Mouse (Mus musculus) heart, embryonic 10.5 days (tissue): ENCODE data around the gene Optn. TPM values are rescaled to one million over a fixed set of nuclear protein-coding genes. Genes with fewer than 3 reads are reported as not detected.
"Not testable (repeated sequence)": the region's sequence is repeated elsewhere in the genome, so short reads cannot be mapped to it uniquely, and the experiment has no call there.

Source experiments
- DNase-seq: peaks from one replicate; pipeline ENCODE4 v3.0.0-alpha.2; 2017; ENCODE audit warnings: low spot score
- H3K27ac ChIP-seq: fragments of 300-500 bp; sonication (generic); 2 replicates; pipeline ENCODE4 v1.5.1; 2016; ENCODE audit warnings: mild to moderate bottlenecking
- H3K27me3 ChIP-seq: fragments of 300-500 bp; sonication (generic); 2 replicates; pipeline ENCODE4 v1.6.1; 2016; ENCODE audit warnings: mild to moderate bottlenecking; ENCODE audit not compliant: poor library complexity, insufficient read depth, severe bottlenecking
- H3K36me3 ChIP-seq: fragments of 300-500 bp; sonication (generic); 2 replicates; pipeline ENCODE4 v1.6.1; 2016; ENCODE audit warnings: mild to moderate bottlenecking, moderate library complexity
- H3K4me1 ChIP-seq: fragments of 300-500 bp; sonication (generic); 2 replicates; pipeline ENCODE4 v1.6.1; 2016; ENCODE audit warnings: mild to moderate bottlenecking
- H3K4me3 ChIP-seq: fragments of 300-500 bp; sonication (generic); 2 replicates; pipeline ENCODE4 v1.5.1; 2016; ENCODE audit warnings: mild to moderate bottlenecking, moderate library complexity
- H3K9me3 ChIP-seq: fragments of 300-500 bp; sonication (generic); 2 replicates; pipeline ENCODE4 v1.6.1; 2016; ENCODE audit warnings: mild to moderate bottlenecking, moderate library complexity
- WGBS: fragments of 180-500 bp; shearing (Covaris S2); methylation state at CpG from one replicate; pipeline ENCODE4 v1.1.7; 2016; 5-methylcytosine and 5-hydroxymethylcytosine counted together
- polyA plus RNA-seq: library from polyadenylated mRNA; unstranded; fragments of >200 nt; fragmentation: Nextera tagmentation; extraction: Ambion mirVana; gene quantifications from 2 replicates; pipeline ENCODE4 v1.2.1, GENCODE M21; 2016

Gene Optn
- polyA plus RNA-seq, result 10.0 and 13.2 TPM in 2 replicates

DNA sequence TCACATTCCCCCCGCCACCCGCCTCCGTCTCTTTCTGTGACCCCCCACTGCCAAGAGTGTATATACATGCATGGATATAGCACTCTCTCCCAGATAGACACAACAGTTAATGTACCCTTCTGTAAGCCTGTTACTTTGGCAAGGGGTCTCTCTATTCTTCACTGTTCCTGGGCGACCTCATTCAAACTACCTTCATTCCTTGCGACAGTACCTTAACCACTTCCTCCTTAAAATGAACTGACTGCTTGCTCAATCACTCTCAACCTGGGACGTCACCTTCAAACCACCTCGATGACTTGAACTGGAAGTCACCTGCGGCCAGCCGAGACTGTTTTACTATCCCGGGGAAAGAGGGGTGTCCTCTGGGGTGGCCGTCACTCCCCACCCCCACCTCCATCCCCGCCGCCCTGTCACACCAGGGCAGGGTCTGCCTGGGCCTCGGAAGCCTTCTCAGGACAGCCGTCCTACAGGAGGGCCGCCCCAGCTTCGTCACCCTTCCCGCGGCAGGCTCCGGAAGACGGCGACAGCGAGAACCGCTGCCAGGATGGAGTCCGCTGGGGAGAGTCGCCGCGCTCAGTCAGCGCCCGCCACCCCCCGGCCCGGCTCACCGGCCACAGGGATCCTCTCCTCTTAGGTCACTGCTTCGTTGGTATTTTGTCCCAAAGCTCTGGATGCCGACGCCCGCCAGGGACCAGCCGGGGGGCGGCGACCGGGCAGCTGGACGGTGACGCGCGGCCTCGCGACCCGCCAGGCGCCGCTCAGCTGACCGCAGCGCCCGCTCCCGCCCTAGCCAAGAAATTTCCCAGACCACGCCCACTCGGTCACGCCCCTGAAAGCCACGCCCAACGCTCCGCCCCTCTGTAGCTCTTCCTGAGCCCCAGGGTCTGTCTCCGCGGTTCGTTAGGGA, at the start of gene Optn:
Gene Optn (minus strand): TSS at position 753 of the 907 bp plus-strand sequence.
- WGBS, result 1% methylated on average over 63 of the region's 63 CpGs
- peaks cover 5% of the 10 kb centered on the region; the same call in 1 of the 2 replicates for H3K4me1 ChIP-seq
- peak; percentile 94 for DNase-seq
- peak within 1 kb of the TSS; percentile 82 for H3K27ac ChIP-seq
- H3K9me3 ChIP-seq, result no peaks in the 10 kb centered on the region
- no peaks in the 10 kb centered on the region for H3K36me3 ChIP-seq
- H3K27me3 ChIP-seq, result no peaks in the 10 kb centered on the region
- H3K4me3 ChIP-seq, result peak within 1 kb of the TSS; percentile 67

DNA sequence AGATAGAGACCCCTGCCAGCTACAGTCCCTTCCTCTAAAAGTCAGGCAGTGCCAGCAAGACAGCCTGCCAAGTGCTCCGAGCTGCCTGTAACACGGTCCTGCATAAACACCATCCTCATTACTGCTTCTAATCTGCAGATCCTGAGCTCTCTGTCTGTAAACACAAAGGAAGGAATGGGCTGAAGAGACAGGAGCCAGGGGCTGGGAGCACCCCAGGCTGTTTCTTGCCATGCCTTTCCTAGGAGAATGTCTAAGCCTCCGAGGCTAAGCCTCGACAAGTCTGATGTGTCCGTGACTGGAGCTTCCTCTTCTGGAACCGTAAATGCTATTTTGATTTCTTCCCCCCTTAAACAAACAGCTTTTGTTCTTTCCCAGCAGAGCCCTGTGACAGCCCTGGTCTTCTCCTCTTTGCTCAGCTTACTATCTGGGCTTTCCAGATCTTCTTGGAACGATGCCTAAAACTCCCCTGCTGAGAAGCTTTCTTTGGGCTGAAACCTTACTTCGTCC, 49.0 kb upstream of the Optn start:
- peak overlapping the region; percentile 75 for H3K27ac ChIP-seq
- no peaks in the 10 kb centered on the region for H3K27me3 ChIP-seq
- H3K4me1 ChIP-seq, result peaks cover 16% of the 10 kb centered on the region
- DNase-seq, result peak; percentile 65
- WGBS, result 23% methylated on average over 8 of the region's 8 CpGs
- H3K36me3 ChIP-seq, result no peaks in the 10 kb centered on the region
- H3K9me3 ChIP-seq, result no peaks in the 10 kb centered on the region; the same call in 1 of the 2 replicates
- no peak overlapping the region for H3K4me3 ChIP-seq

DNA sequence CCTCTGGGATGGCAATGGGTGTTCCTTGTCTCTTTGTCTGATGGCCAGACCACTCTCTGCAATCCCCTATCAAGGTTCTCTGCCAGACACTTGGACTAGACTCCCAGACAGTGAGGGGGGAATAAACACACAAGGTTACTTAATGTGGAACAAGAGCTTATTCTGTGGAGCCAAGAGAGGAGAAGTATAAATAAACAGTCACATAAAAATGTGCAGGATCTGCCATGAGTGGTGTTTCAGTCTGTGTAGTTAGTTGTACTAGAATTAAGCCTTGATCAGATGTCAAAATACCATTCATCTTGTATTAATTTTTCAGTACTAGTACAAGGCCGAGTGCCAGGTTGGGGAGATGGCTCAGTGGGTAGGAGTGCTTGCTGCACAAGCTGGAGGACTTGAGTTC, 39.0 kb upstream of the Optn start:
- 53% methylated on average over 1 of the region's 1 CpGs for WGBS
- H3K36me3 ChIP-seq, result no peaks in the 10 kb centered on the region
- H3K9me3 ChIP-seq, result no peaks in the 10 kb centered on the region
- H3K27ac ChIP-seq, result no peak overlapping the region
- H3K27me3 ChIP-seq, result no peaks in the 10 kb centered on the region
- DNase-seq, result peak; percentile 48
- H3K4me3 ChIP-seq, result no peak overlapping the region
- peaks cover 4% of the 10 kb centered on the region; the same call in 1 of the 2 replicates for H3K4me1 ChIP-seq

DNA sequence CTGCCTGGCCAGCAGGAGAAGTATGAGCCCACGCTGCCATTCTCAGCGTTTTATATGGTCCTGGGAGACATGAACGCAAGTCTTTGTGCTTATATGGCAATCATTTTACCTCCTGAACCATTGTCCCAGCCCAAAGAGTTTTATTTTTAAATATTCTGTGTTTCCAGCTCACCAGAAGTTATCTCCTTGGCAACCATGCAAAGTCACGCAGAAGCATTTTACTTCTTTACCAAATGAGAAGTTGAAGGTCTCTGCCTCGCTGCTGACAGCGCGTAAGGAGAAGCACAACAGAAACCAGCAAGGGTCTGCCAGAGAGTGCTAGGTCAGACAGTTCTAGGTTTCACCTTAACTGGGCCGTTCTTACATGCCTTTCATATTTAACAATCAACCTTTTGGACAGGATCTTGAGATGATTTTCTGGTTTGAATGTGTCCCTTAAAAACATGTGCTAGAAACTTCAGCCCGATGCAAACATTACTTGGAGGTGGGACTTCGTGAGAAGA, 37.9 kb upstream of the Optn start:
- Histone ChIP-seq H3K36me3 (no peaks in the 10 kb centered on the region), H3K4me3 (no peak overlapping the region), H3K9me3 (no peaks in the 10 kb centered on the region), H3K4me1 (peaks cover 6% of the 10 kb centered on the region; the same call in 1 of the 2 replicates), H3K27me3 (0 out of 2 replicates have a peak, but pooled peaks cover under 1% of the 10 kb centered on the region), H3K27ac (no peak overlapping the region)
- 79% methylated on average over 10 of the region's 10 CpGs for WGBS
- DNase-seq, result peak; percentile 53

DNA sequence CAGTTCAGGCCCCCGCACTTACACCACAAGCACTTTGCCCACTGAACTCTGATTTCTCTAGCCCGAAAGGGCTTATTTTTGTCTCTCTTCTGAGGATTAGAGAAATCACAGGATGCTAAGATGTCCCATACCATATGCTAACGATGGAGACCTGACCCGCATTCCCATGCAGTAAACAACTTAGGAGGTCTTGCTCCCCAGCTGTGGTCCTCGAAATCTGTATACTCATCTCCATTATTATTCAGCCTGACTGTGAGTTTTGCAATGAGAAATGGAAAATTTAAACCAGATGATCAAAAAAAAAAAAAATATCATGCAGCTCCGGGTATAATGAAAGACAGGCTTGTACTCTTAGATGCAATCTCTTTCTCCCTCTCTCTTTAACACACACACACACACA, 35.3 kb upstream of the Optn start:
- WGBS, result 76% methylated on average over 6 of the region's 6 CpGs
- DNase-seq, result no peak
- no peaks in the 10 kb centered on the region for H3K9me3 ChIP-seq

DNA sequence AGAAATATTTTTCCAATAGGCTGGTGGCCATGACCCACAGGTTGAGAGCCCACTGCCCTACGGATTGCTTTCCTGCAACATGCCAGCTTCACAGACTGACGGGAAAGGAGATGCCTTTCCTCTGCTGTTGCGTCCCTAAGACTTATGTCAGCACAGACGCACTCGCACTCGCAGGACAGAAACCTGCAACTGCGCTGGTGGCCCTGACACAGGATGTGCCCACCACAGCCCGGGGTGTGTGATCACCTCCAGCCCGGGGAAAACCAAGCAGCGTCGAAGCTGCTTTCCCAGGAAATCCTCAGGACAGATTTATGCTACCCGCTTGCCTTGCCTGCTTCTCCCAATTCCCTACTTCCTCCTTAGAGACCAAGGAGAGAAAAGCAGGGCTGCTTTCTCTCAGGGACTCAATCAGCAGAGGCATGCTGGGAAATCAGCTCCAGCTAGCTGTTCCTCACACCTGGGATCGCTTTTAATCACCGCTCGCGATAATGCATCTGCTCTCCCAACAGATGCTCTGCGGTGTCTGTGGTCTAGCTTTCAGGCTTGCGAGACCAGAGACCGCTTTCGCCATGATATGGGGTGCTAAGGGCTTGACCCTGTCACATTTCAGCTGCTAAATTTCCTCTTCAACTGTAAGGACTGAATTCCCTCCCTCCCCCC, 34.1 kb upstream of the Optn start:
- 0 out of 2 replicates have a peak, but pooled peaks cover 4% of the 10 kb centered on the region for H3K27me3 ChIP-seq
- H3K4me1 ChIP-seq, result peaks cover 6% of the 10 kb centered on the region; the same call in 1 of the 2 replicates
- no peaks in the 10 kb centered on the region for H3K9me3 ChIP-seq
- peak overlapping the region; percentile 51 for H3K4me3 ChIP-seq
- DNase-seq, result peak; percentile 69
- H3K27ac ChIP-seq, result peak overlapping the region; percentile 67
- H3K36me3 ChIP-seq, result no peaks in the 10 kb centered on the region
- 14% methylated on average over 20 of the region's 20 CpGs for WGBS

More for the DNA sequence above, 35.3 kb upstream of the Optn start:
- no peak overlapping the region for H3K27ac ChIP-seq
- no peaks in the 10 kb centered on the region for H3K36me3 ChIP-seq
- no peak overlapping the region for H3K4me3 ChIP-seq
- peaks cover 6% of the 10 kb centered on the region; the same call in 1 of the 2 replicates for H3K4me1 ChIP-seq
- 0 out of 2 replicates have a peak, but pooled peaks cover 4% of the 10 kb centered on the region for H3K27me3 ChIP-seq

DNA sequence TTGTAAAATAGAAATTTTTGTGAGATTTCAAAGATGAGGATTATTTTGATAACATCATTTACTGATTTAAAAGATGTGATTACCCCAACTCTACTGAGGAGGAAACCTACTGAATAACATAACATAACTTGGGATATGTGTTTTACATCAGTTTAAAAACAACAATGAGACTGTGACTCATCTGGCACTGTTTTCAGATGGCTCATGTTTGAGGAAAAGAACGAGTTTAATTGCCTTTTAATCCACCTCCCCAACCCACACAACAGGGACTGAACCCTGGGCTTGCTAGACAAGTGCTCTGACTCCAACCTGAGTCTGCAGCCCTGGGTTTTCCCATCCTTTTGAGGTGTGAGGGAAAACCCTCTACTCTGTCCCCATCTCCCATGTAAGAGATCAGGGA, 31.5 kb upstream of the Optn start:
- 34% methylated on average over 1 of the region's 1 CpGs for whole genome bisulfite sequencing
- Histone ChIP-seq H3K4me3 (no peak overlapping the region), H3K27ac (no peak overlapping the region), H3K36me3 (no peaks in the 10 kb centered on the region), H3K9me3 (no peaks in the 10 kb centered on the region), H3K4me1 (peaks cover 6% of the 10 kb centered on the region; the same call in 1 of the 2 replicates), H3K27me3 (0 out of 2 replicates have a peak, but pooled peaks cover 4% of the 10 kb centered on the region)
- peak; percentile 7 for DNase-seq

DNA sequence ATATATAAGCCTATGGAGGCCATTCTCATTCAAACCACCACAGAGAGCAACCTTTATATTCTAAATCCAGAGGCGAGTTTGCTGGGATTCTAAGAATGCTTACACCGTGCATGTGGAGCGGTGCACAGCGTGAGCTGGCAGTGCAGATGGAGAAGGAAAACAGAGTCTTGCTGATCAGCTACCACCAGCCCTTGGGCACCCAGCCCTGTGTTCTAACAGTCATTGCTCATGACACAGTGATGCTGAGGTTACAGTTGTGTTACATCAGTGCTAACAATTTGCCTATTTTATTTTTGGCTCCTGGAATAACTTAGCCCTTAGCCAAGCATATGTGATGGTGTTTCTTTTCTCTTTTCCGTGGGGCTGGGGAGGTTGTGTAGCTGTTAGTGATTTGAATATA, 31.0 kb upstream of the Optn start:
- DNase-seq, result peak; percentile 13
- no peaks in the 10 kb centered on the region for H3K9me3 ChIP-seq
- WGBS, result 84% methylated on average over 5 of the region's 5 CpGs
- no peak overlapping the region for H3K27ac ChIP-seq
- no peak overlapping the region for H3K4me3 ChIP-seq
- peaks cover 6% of the 10 kb centered on the region; the same call in 1 of the 2 replicates for H3K4me1 ChIP-seq
- H3K27me3 ChIP-seq, result 0 out of 2 replicates have a peak, but pooled peaks cover 4% of the 10 kb centered on the region
- H3K36me3 ChIP-seq, result no peaks in the 10 kb centered on the region

DNA sequence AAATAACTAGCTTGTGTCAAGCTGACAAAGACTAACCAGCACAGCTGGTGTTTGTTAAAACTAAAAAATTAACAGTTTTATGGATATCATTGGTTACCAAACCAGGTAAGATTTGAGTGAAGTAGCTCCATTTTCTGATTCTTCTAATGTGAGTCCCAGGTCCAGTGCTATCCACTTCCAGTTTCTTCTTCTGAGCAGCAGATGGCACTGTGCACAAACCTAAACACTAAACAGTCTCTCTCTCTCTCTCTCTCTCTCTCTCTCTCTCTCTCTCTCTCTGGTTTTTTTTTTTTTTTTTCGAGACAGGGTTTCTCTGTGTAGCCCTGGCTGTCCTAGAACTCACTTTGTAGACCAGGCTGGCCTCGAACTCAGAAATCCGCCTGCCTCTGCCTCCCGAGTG, 26.5 kb upstream of the Optn start:
- H3K4me3 ChIP-seq, H3K27ac ChIP-seq, DNase-seq, H3K4me1 ChIP-seq, H3K36me3 ChIP-seq, H3K27me3 ChIP-seq, H3K9me3 ChIP-seq: not testable (repeated sequence)
- WGBS, result 74% methylated on average over 4 of the region's 4 CpGs

DNA sequence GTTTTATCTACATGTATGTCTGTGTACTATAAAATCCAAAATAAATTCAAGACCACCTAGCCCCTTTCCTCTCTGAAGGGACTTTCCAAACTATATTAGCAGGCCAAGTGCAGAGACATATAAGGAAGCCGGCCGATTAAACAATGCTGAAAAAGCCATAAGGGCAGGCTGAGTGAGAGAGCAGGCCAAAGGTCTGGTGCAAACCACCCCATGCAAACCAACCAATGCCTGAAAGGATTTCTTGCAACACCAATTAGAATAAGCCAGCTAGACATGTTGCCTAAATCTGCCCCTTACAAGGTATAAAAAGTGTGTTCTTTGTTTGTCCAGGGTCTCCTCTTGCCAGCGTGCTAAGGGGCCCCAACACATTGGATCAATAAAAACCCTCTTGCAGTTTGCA, 23.8 kb upstream of the Optn start:
- no peaks in the 10 kb centered on the region for H3K4me1 ChIP-seq
- no peaks in the 10 kb centered on the region for H3K36me3 ChIP-seq
- H3K9me3 ChIP-seq, result no peaks in the 10 kb centered on the region
- no peak overlapping the region for H3K4me3 ChIP-seq
- no peak overlapping the region for H3K27ac ChIP-seq
- DNase-seq, result no peak
- WGBS, result 90% methylated on average over 3 of the region's 3 CpGs
- no peaks in the 10 kb centered on the region for H3K27me3 ChIP-seq

DNA sequence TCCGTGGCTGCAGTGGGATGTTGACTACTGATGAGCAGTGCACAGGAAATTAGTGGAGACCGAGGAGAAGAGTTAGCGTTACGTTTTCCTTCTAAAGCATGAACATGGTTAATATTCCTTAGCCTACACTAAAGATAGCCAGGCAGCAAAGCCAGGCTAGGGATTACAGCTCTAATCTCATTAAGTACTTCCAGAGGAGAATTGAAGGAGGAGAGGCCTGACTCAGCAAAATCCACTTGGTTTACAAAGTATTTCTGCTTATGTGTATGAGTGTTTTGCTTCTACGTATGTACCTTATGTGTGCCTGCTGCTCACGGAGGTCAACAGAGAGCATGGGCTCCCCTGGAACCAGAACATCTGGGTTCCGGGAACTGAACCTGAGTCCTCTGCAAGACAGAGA, 19.9 kb upstream of the Optn start:
- no peak overlapping the region for H3K27ac ChIP-seq
- H3K36me3 ChIP-seq, result no peaks in the 10 kb centered on the region
- no peak for DNase-seq
- no peaks in the 10 kb centered on the region for H3K4me1 ChIP-seq
- H3K9me3 ChIP-seq, result no peaks in the 10 kb centered on the region
- no peaks in the 10 kb centered on the region for H3K27me3 ChIP-seq
- WGBS, result 91% methylated on average over 7 of the region's 7 CpGs
- no peak overlapping the region for H3K4me3 ChIP-seq

DNA sequence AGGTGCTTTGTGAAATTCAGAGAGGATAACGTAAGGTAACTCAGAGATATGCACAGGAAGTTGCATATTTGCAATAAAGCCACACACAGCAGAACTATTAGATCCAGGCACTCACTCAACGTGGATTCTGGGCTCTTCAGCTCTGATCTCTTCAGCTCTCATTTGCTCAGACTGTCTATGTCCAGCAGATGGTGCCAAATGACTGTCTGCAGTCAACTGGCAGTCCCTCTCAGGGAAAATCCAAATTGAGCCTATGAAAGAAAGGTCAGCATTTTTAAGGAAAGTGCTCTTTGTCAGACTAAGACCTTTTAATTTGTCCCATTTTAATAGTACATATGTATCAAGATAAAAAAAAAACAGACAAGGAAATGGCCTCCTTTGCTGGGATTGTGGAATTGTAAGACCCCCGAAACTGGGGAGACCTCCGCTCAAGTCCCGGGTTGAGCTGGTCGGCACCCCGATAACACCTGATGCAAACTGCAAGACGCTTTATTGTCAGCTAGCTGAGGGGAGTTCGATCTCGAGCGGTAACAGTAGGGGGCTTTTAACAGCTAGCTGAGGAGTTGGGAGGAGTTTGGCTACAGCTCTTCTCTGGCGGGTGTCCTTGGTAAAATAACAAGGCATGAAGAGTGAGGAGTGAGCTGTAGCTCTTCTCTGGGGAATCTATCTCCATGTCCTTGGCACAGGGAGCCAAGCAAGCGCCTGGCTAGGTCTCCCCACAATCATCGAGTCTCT, 16.4 kb upstream of the Optn start:
- WGBS, result 7% methylated on average over 14 of the region's 14 CpGs
- peak overlapping the region; percentile 51 for H3K4me3 ChIP-seq
- no peaks in the 10 kb centered on the region for H3K9me3 ChIP-seq
- no peaks in the 10 kb centered on the region for H3K4me1 ChIP-seq
- peak; percentile 81 for DNase-seq
- no peaks in the 10 kb centered on the region for H3K36me3 ChIP-seq
- no peak overlapping the region for H3K27ac ChIP-seq
- H3K27me3 ChIP-seq, result no peaks in the 10 kb centered on the region
